Mouse (Mus musculus) left cerebral cortex, postnatal 25 days (tissue): ENCODE results near the gene Fgfr2. TPM values are rescaled to one million over a fixed set of nuclear protein-coding genes. Genes with fewer than 3 reads are reported as not detected.

Experiments
- DNase-seq, 2 experiments: peaks; one replicate each; pipeline ENCODE4 v3.0.0; 2022; ENCODE audit warnings: low spot score in 2 of 2, mixed read lengths in 1 of 2
- intact Hi-C: fragments of 180-260 bp; cut with DNase I; formaldehyde crosslinking; loops from one replicate; pipeline ENCODE4 v1.15.1; 2025
- total RNA-seq, 2 experiments: library from RNA; stranded (reverse); gene quantifications; 2 replicates each; pipeline ENCODE4 v1.2.3; 2021

Fgfr2 gene
- total RNA-seq, 2 experiments from 2014 or later = 37.1 to 42.0 TPM

DNA sequence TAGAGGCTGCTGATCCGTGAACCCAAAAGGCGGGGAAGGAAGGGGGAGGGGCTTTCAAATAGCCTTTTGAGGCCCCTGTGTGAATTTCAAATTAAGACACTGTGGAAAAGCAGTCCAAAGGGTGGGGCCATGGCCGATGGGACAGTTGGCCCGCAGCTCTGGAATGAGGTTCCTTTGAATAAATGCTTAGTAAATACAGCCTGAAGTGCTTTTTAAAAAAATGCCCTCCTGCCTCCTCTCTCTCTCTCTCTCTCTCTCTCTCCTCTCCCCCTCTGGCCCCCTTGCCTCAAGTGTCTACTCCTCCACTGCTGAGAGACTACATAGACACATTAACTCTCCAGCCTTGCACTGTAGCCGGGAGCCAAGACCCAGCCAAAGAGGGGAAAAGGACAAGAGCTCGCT is 2917.0 kb downstream of the Fgfr2 start:
- intact Hi-C loops = no loop called here
- DNase-seq = no peak

DNA sequence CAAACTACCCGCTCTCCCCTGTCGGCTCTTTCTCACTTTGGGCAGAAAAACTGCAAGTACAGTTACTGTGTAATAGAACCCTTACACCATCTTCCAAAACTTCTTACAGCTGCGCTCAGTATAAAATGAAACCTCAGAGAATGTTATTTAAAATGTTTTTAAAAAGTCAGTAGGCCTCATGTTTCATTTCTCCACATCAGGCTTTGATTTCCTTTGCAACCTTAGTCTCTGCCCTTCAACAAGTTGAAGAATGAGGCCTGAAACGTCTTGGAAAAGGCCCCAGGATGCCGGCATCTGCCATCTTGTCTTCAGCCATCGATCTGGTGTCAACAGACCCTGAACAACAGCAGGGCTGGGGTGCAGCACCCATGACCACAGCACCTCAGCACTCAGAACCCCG is 2918.0 kb downstream of the Fgfr2 start:
- intact Hi-C loops = no loop called here
- no peak for DNase-seq

DNA sequence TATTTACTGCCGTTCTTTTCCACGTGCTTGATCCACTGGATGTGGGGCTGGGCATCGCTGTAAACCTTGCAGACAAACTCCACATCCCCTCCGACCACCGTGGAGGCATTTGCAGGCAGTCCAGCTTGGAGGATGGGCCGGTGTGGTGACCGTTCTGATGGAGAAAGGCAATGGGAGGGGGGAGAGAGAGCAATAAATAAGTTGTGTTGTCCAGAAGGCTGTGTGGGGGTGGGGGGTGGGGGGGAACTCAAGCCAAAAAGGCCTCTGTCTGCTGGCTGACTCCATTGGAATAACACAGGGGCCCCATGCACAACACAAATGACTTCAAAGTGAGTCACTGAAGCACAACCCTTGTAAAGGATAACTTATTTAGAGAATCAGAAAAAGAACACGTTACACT is 2922.1 kb downstream of the Fgfr2 start:
- intact Hi-C loops = no loop called here
- DNase-seq = no peak

DNA sequence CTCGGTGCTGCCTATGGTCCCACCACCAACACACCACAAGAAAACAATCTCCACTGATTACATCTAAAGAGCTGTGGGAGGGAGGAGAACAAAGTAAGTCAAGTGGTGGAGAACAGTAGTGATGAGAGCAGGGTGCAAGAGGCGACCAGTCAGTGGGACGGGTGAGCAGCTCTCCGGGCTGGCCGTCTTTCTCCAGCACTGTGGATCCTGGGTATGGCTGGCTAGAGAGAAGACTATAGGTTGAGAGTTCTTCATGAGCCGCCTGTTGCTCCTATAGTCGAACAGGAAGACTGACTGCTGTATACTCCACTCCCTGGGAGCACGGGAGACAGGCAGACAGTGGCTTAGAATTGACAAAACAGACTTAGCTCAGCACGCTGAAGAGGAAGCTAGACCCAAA is 2923.2 kb downstream of the Fgfr2 start:
- DNase-seq = no peak
- intact Hi-C loops = no loop called here

DNA sequence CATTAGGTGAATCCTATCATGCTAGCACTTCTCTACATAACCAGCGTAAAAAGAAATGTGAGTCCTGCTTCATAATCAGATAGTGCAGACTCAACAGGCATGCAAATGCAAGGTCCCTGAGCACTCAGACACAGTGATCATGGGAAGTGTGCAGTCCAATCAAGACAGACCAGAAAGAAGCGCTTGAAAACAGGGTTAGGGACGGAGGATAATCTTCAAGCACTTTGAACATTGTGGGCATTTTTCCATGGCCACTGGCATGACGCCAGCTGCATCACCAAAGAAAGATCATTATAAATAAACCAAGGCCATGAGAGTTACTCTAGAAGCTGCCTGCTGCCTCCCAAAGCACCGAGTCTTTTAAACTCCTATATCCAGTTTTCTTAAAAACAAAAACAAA is 2923.8 kb downstream of the Fgfr2 start:
- intact Hi-C loops = no loop called here
- no peak for DNase-seq

DNA sequence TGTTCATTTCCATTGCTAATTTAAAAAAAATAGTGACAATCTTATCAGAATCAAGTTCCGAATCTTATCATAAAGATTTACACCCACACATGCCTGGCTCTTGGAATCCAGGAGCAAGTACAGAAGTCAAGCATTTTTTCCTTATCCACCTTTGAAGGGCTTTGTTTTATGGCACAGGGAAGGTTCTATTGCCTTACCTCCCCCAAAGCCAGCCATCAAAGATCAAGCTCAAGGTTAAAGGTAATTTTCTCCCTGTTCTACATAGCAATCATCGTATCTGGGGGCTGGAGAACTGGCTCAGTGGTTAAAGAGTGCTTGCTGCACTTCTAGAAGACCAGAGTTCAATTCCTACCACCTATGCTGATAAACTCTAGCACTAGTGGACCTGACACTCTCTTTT is 2928.1 kb downstream of the Fgfr2 start:
- no peak for DNase-seq
- intact Hi-C loops = no loop called here

DNA sequence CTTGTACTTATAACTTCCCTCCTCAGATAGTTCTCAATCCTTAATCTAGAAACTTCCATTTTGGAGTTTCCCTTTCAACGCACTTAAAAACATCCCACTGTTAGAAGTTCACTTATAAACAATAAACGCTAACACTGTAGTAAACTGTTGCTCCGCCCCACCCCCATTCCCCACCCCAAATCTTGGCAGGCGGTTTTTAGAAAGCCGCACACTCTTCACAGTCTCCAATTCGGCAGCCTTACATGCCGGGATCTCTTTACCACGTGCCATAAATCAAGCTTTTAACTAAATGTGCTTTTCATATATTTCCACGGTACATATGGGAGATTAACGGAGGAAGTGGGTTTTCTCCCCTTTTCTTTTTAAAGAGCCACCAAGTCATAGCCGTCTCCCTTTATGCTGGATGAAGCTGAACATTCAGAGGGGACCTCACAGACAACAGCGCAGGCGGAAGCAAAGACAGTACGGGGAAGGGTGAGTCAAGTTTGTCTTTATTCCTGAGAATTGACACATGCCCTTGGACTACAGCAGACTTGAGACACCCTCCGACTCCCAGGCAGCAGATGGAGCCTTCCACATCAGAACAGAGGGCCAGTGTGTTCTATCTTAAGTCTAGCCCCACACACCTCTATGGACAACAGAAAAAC is 2932.7 kb downstream of the Fgfr2 start:
- intact Hi-C loops = loop anchor here (5.0 kb wide), 1 partner anchor 77 kb away; no protein-coding TSS in a partner anchor

DNA sequence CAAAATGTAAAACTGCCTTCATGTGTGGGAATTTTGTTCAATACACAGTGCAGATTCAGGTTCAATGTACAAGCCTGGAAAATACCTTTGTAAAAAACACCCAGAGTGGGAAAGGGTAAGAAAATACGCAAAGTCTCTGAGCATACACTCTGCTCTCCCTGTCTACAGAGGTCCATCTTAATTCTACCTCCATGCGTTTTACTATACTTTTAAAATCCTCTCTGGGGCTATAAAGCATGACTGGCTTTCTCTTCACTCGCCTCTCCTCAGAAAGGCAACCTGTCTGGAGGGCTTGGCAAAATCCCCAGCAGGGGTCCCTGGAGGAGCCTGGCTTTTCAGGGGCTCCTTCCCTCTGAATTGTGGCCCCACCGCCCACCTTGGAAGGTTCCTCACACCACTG is 2933.2 kb downstream of the Fgfr2 start:
- DNase-seq = no peak
- intact Hi-C loops = loop anchor here (5.0 to 10.0 kb wide), 2 partner anchors 77 to 535 kb away; no protein-coding TSS in a partner anchor

More for the DNA sequence above, 2932.7 kb downstream of the Fgfr2 start:
- DNase-seq = no peak

DNA sequence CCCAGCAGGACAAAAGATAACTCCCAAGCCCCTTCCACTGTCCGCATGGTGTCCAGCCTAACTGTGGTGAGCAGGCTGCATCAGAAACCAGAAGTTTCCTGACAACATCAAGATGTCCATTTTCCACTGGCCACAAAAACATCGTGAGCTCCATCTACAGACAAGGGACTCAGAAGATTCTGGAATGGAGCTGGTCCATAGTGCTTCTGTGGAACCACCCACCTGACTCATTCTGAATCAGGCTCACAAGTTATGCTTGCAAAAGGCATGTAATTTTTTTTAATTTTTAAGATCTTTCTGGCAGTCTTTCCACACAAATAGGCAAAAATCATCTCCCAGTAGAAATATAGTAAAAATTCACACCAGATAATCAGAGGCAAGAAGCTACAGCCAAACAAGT is 2935.0 kb downstream of the Fgfr2 start:
- intact Hi-C loops = loop anchor here (10.0 kb wide), 1 partner anchor 533 kb away; no protein-coding TSS in a partner anchor
- no peak for DNase-seq

DNA sequence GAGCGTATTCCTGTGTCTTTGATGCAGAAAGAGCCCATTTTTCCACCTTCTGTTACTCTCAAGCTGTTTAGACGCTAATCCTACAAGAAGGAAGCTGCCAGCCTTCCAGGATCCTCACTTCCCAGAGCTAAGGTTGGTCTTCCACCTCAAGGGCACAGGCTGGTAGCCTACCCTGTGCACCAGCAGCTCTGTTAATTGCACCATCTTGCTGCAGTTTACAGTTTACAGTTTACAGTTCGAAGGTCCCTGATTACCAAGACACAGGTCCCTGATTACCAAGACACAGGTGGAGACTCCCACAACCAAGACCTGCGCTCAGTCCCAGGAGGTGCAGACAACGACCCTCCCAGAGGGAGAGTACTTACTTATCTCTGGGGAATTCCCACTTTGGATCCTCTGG is 2938.3 kb downstream of the Fgfr2 start:
- intact Hi-C loops = loop anchor here (10.0 kb wide), 1 partner anchor 530 kb away; no protein-coding TSS in a partner anchor
- no peak for DNase-seq

DNA sequence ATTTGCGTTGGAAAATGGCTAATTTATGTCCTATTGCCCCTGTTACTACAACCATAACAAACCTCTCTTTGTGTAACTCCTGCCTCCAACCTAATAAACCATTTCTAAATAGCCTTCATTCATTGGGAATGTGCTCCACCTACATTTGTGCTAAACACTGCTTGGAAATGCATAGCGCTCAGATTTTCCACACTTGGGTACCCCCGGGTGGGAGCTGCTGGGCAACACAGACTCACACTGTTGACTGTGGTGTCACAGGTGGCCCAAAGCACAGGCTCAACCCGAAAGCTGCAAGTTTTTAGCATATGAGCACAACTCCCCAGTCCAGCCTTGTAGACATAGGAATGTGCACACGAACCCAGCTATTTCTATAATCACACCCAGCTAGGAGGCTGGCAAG is 2939.2 kb downstream of the Fgfr2 start:
- intact Hi-C loops = loop anchor here (10.0 kb wide), 1 partner anchor 529 kb away; no protein-coding TSS in a partner anchor

DNA sequence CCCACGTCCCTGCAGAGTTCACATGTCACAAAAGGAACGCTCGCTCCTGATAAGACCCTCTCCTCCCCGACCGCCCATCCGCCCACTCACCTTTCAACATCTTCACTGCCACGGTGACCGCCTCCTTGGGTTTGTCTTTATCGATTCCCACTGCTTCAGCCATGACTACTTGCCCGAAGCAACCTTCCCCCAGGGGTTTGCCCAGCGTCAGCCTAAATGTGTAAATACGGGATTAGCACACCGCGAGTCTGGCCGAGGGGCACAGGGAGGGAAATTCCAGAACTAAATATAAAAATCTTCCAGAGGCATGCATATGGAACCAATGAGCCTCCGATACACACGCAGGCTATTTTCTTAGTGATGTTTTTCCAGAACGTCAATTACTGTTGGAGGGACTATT is 2940.6 kb downstream of the Fgfr2 start:
- intact Hi-C loops = loop anchor here (10.0 kb wide), 1 partner anchor 528 kb away; no protein-coding TSS in a partner anchor
- no peak for DNase-seq

More for the DNA sequence above, 2939.2 kb downstream of the Fgfr2 start:
- DNase-seq = no peak

DNA sequence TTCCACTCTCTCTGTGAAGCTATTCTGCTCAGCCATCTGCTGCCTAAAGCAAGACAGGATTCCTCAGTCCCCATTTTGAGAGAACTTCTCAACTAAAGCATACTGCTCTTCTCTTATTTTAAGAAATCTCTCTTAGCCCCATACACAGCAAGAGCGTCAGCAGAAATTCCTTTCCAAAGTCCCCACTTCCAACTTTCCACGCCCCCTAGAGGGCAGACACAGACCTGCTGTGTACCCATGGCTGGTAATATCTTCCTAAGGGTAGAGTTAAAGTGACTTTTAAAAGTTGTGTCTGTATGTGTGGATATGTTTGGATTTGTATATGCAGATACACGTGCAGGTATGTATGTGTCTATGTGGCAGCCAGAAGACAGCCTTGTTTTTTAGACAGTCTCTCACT is 2944.2 kb downstream of the Fgfr2 start:
- intact Hi-C loops = loop anchor here (10.0 kb wide), 1 partner anchor 86 kb away; no protein-coding TSS in a partner anchor
- peak in 1 of 2 experiments; percentile 18 for DNase-seq

DNA sequence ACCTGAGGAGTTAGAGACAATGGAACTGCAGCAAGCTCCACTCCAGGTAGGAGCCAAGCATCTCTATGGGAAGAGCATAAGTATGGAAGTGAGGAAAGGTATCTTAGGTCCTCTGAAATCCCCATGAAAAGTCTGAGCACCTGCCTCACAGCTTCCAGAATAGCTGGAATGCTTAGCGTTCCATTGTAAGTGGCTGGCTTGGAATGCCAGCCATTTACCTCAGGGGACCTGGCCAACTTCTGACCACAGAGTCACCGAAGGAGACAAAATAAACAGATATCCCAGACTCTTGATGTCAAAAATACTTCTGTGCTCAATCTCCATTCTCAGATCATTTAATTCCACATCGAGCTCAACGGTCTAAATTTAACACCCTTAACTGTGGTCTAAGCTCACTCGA is 2946.1 kb downstream of the Fgfr2 start:
- intact Hi-C loops = loop anchor here (10.0 kb wide), 1 partner anchor 88 kb away; no protein-coding TSS in a partner anchor

DNA sequence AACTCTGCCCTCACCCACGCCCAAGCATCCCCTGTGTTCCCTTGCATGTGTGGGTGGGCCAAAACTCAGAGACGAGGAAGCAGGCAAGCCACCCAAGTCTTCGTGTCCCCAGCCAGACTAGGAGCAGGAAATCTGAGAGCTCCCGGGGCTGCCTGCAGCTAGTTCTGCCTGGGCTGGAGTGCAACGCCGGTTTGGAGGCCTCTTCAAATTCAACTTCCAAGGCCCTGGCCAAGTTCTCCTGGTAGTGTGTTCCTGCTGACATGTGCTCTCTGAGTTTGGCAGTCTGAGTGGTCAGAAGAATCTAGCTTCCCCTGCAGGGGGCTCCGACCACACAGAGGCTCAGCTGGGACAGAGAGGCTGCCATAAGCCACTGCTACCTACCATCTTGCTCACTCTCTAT is 2948.6 kb downstream of the Fgfr2 start:
- DNase-seq = peak in 1 of 2 experiments; percentile 43

More for the DNA sequence above, 2946.1 kb downstream of the Fgfr2 start:
- DNase-seq = no peak

DNA sequence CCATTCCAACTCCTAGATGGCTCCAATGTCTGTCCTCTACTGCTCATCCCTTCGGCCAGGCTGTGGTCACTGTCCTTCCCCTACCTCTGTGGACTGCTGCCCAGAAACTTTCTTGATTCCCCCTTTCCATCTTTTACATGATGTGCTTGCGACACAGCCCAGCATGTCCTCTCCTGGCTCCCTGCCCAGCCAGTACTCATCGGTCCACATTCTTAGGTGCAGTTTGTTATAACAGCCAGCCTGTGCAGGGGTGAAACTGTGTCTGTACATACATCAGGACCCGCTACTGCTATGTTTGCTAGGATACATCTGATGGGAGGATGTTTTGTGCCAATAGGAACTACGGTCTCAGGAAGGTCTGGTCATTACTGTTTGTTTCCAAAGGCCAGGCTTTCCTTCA is 2949.2 kb downstream of the Fgfr2 start:
- DNase-seq = no peak
- intact Hi-C loops = loop anchor here (10.0 kb wide), 1 partner anchor 91 kb away; no protein-coding TSS in a partner anchor

More for the DNA sequence above, 2948.6 kb downstream of the Fgfr2 start:
- intact Hi-C loops = loop anchor here (10.0 kb wide), 1 partner anchor 90 kb away; no protein-coding TSS in a partner anchor

DNA sequence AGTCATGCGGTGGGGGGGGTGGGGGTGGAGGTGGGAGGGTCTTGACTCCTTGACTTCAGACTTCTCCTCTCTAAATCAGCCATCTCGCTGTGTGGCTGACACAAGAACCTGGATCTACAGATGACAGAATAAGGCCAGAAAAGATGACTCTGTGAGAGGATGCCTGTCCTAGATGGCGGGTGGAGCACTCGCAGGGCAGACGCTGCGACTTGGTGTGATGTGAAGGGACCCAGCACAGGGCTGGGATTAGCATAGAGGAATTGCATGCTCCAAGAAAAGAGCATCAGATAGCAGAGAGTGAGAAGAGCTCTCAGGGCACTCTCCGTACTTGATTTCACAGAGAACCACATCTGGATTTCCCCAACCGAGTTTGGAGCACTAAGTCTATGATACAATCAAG is 2953.0 kb downstream of the Fgfr2 start:
- DNase-seq = no peak

DNA sequence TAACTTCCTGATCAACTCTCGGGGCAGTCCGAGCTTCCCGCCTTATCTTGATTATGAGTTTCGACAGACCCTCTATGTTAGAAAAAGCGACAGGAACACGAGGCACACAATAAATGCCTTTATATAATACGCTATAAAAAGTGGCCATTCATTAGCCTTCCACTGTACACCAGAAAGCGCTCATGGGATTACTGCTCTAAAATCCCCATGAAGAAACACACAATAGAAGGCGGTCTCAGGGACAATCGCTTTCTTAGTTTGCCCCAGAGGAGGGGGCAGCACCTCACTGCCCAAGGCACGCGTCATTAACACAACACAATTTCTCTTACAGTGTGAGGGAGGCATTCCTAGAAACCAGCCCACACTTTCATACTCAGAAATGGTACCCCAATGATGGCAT is 2954.9 kb downstream of the Fgfr2 start:
- intact Hi-C loops = no loop called here
- DNase-seq = no peak

More for the DNA sequence above, 2953.0 kb downstream of the Fgfr2 start:
- intact Hi-C loops = loop anchor here (10.0 kb wide), 1 partner anchor 95 kb away; no protein-coding TSS in a partner anchor

DNA sequence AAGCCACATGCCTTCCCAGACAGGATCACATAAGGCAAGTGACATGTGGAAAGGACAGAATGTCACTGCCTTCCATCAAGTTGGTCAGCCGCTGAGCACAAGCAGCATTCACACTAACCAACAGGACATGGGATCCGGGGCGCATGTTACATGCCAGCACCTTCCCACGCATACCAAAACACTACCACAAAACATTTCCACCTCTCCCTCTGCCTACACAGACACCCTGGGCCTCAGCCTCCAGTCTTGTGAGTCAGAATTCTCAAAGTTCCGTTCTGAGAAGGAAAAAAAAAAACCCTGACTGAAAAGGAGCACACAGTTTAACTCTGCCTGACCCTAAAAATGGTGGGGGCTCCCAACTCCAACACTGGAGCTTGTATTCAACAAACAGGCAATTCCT is 2955.9 kb downstream of the Fgfr2 start:
- intact Hi-C loops = no loop called here
- peak in 1 of 2 experiments; percentile 31 for DNase-seq

DNA sequence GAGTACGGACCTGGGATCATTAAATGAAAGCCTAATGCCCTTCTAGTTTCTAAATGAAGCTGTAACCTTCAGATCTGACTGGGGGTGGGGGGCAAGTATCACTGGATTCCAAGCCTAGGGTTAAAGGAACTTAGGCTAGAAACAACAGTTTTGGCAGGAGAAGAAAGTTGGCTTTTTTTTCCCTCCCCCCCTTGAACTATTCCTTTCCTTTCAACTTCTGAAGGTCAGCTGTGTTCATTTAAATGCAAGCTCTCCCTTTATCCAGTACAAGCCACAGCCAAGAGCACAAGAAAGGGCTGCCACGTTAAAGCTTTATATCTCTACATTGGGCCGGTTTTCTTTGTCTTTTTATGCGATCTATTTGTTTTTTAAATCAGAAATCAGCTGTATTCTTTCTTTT is 2957.0 kb downstream of the Fgfr2 start:
- no peak for DNase-seq
- intact Hi-C loops = no loop called here

DNA sequence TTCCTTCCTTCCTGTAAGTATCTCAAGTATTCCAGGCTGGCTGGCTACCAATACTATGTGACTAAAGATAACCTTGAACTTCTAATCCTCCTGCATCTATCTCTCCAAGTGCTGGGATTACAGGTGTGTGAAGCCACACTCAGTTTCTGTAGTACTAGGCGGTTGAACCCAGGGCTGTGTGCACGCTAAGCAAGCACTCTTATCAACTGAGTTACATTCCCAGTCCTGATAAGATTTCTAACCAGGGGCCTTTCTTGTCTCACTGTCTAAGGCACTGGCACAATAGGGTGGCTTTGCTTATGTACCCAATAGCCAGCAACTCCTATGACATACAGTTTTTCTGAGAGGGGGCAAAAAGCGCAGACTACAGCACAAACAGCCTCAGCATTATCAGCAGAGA is 2957.7 kb downstream of the Fgfr2 start:
- intact Hi-C loops = no loop called here
- DNase-seq = no peak
